15 mouse cellular contexts compared by ENCODE assay signal in the genomic region with DNA sequence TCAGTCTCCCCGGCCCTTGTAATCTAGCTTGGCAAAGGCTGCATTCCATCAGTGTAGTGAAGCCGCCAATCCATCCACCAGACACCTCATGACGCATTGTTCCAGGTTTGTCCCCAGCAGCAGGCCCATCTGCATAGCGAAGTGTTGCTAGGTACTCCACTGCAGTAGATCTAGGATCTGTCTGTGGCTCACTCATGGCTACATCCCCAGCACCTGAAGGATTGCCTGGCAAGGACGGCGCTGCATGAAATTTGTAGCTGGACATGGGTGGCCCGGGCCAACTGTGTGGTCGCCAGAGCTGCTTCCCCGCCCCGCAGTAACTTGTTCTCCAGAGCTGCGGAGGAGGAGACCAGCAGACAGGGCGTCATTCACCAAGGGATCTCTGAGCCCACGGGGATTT. TPM values are rescaled to one million over a fixed set of nuclear protein-coding genes. Genes with fewer than 3 reads are reported as not detected.
A peak's percentile ranks its signal among the peaks of the same experiment; 100 is the strongest.
DNase-seq lines count a peak whose midpoint lies in the region; ATAC-seq lines count a peak whose summit lies in the region.
"Had no signal": no experiment of that assay in that cellular context is flagged by ENCODE, and none has a peak within 500 bp of the region (broad histone marks: within the 10 kb centered on the region; RNA-seq: fewer than 3 reads in every experiment).

No protein-coding gene starts in this region.

- H3K4me2 ChIP-seq in embryonic facial prominence, embryonic 14.5 days (ENCODE audit: low read depth, low read length) = no peak overlapping the region
- H3K4me2 ChIP-seq in hindbrain, embryonic 13.5 days = no peak overlapping the region
- H3K4me2 ChIP-seq in midbrain, embryonic 15.5 days = no peak overlapping the region
- H3K4me2 ChIP-seq: liver, embryonic 15.5 days had no signal

- H3K9ac ChIP-seq in embryonic facial prominence, embryonic 14.5 days (ENCODE audit: low read depth, low read length) = no peak overlapping the region
- H3K9ac ChIP-seq in hindbrain, embryonic 13.5 days = 0 out of 2 replicates have a peak overlapping the region, but pooled peaks have one; percentile 8
- H3K9ac ChIP-seq in midbrain, embryonic 15.5 days = no peak overlapping the region
- H3K9ac ChIP-seq: liver, embryonic 15.5 days had no signal

- peak; percentile 30; the same call in 1 of the 2 replicates for ATAC-seq in embryonic facial prominence, embryonic 14.5 days (ENCODE audit: low read depth)
- 0 out of 2 replicates have a peak, but pooled peaks have one; percentile 25 for ATAC-seq in hindbrain, embryonic 13.5 days (ENCODE audit: low FRiP score)
- peak; percentile 25; the same call in 1 of the 2 replicates for ATAC-seq in midbrain, embryonic 15.5 days (replicated peaks)
- no peak for ATAC-seq in megakaryocyte, adult 5-6 weeks (ENCODE audit: poor library complexity, severe bottlenecking)

- H3K4me3 ChIP-seq in heart, embryonic 10.5 days = no peak overlapping the region
- no peak overlapping the region for H3K4me3 ChIP-seq in embryonic facial prominence, embryonic 14.5 days (ENCODE audit: low read depth, low read length)
- H3K4me3 ChIP-seq in hindbrain, embryonic 13.5 days = no peak overlapping the region
- no peak overlapping the region for H3K4me3 ChIP-seq in midbrain, embryonic 15.5 days
- H3K4me3 ChIP-seq: heart, adult 2 months; liver, embryonic 15.5 days; megakaryocyte, embryonic 14.5 days had no signal

- intact Hi-C loops in heart, postnatal 25 days (cut with DNase I) = no loop called here

- H3K9me3 ChIP-seq in heart, embryonic 10.5 days = no peaks in the 10 kb centered on the region
- H3K9me3 ChIP-seq in embryonic facial prominence, embryonic 14.5 days (ENCODE audit: control insufficient read depth, low read length) = no peaks in the 10 kb centered on the region
- H3K9me3 ChIP-seq in hindbrain, embryonic 13.5 days = no peaks in the 10 kb centered on the region
- no peaks in the 10 kb centered on the region for H3K9me3 ChIP-seq in midbrain, embryonic 15.5 days
- H3K9me3 ChIP-seq: liver, embryonic 15.5 days; megakaryocyte, embryonic 14.5 days had no signal

- peak overlapping the region; percentile 1; the same call in 1 of the 2 replicates for H3K27ac ChIP-seq in heart, embryonic 10.5 days
- H3K27ac ChIP-seq in embryonic facial prominence, embryonic 14.5 days (replicated peaks; ENCODE audit: low read depth, low read length) = no peak overlapping the region
- peak overlapping the region; percentile 81 for H3K27ac ChIP-seq in hindbrain, embryonic 13.5 days
- H3K27ac ChIP-seq in midbrain, embryonic 15.5 days = peak overlapping the region; percentile 51
- H3K27ac ChIP-seq: heart, adult 2 months; liver, embryonic 15.5 days had no signal

- peaks cover 24% of the 10 kb centered on the region for H3K27me3 ChIP-seq in heart, embryonic 10.5 days (ENCODE audit: insufficient read depth, poor library complexity, severe bottlenecking)
- H3K27me3 ChIP-seq in embryonic facial prominence, embryonic 14.5 days (replicated peaks; ENCODE audit: control insufficient read depth, insufficient read depth, low read length) = no peaks in the 10 kb centered on the region
- peaks cover 25% of the 10 kb centered on the region for H3K27me3 ChIP-seq in hindbrain, embryonic 13.5 days
- H3K27me3 ChIP-seq in midbrain, embryonic 15.5 days (replicated peaks) = no peaks in the 10 kb centered on the region; the same call in 1 of the 2 replicates
- H3K27me3 ChIP-seq: liver, embryonic 15.5 days had no signal

- peaks cover 13% of the 10 kb centered on the region; the same call in 1 of the 2 replicates for H3K36me3 ChIP-seq in heart, embryonic 10.5 days
- H3K36me3 ChIP-seq in embryonic facial prominence, embryonic 14.5 days (ENCODE audit: control insufficient read depth, insufficient read depth, low read length) = peaks cover 33% of the 10 kb centered on the region
- H3K36me3 ChIP-seq in hindbrain, embryonic 13.5 days = no peaks in the 10 kb centered on the region
- no peaks in the 10 kb centered on the region for H3K36me3 ChIP-seq in midbrain, embryonic 15.5 days (replicated peaks)

- 21% methylated on average over 13 of the region's 13 CpGs for WGBS in heart, embryonic 10.5 days
- WGBS in embryonic facial prominence, embryonic 14.5 days = 27% methylated on average over 13 of the region's 13 CpGs
- 9% methylated on average over 13 of the region's 13 CpGs for WGBS in hindbrain, embryonic 13.5 days
- 15% methylated on average over 13 of the region's 13 CpGs for WGBS in midbrain, embryonic 15.5 days

- H3K4me1 ChIP-seq in heart, embryonic 10.5 days = peaks cover 38% of the 10 kb centered on the region
- peaks cover 3% of the 10 kb centered on the region; the same call in 1 of the 2 replicates for H3K4me1 ChIP-seq in embryonic facial prominence, embryonic 14.5 days (ENCODE audit: control insufficient read depth, insufficient read depth, low read length)
- peaks cover 48% of the 10 kb centered on the region for H3K4me1 ChIP-seq in hindbrain, embryonic 13.5 days (replicated peaks)
- peaks cover 18% of the 10 kb centered on the region for H3K4me1 ChIP-seq in midbrain, embryonic 15.5 days
- H3K4me1 ChIP-seq: megakaryocyte, embryonic 14.5 days had no signal

- DNase-seq in heart, embryonic 10.5 days (ENCODE audit: low spot score) = no peak
- no peak for DNase-seq in heart, postnatal 25 days (ENCODE audit: low spot score)
- peak; percentile 18 for DNase-seq in embryonic facial prominence, embryonic 14.5 days (ENCODE audit: low spot score)
- DNase-seq in heart, adult 11 months = no peak
- no peak for DNase-seq in ovary, adult 18-20 months (ENCODE audit: low spot score)
- DNase-seq: adrenal gland, postnatal 36 days; heart, adult 2 months had no signal

RNA-seq across cellular contexts. Expression of a gene that starts 28.0 kb away (rescaled TPM):
- 8.8 and 12.2 TPM in 2 replicates for polyA plus RNA-seq in heart, embryonic 10.5 days (2016; fragmentation: Nextera tagmentation; extraction: Ambion mirVana)
- total RNA-seq in heart, postnatal 25 days (2021) = 10 to 100 TPM; 37.2 to 40.7 TPM
- 14.2 and 16.3 TPM in 2 replicates for polyA plus RNA-seq in embryonic facial prominence, embryonic 14.5 days (2014; fragmentation: Nextera tagmentation; extraction: Ambion mirVana)
- 7.2 and 8.4 TPM in 2 replicates for polyA plus RNA-seq in hindbrain, embryonic 13.5 days (2015; fragmentation: Nextera tagmentation; extraction: Ambion mirVana)
- polyA plus RNA-seq in midbrain, embryonic 15.5 days (2015; fragmentation: Nextera tagmentation; extraction: Ambion mirVana) = 9.3 and 11.6 TPM in 2 replicates
- 23.2 and 25.0 TPM in 2 replicates for total RNA-seq in megakaryocyte, adult 5-6 weeks (2015)
- total RNA-seq in megakaryocyte, adult 5-6 weeks (2017) = 17.1 and 18.6 TPM in 2 replicates

RNA-seq across cellular contexts. Expression of a gene that starts 59.1 kb away (rescaled TPM):
- 95.3 and 106 TPM in 2 replicates for polyA plus RNA-seq in heart, embryonic 10.5 days (2016; fragmentation: Nextera tagmentation; extraction: Ambion mirVana)
- total RNA-seq in heart, postnatal 25 days (2021) = not detected
- 1.6 and 1.7 TPM in 2 replicates for polyA plus RNA-seq in embryonic facial prominence, embryonic 14.5 days (2014; fragmentation: Nextera tagmentation; extraction: Ambion mirVana)
- not detected in 2 replicates for polyA plus RNA-seq in hindbrain, embryonic 13.5 days (2015; fragmentation: Nextera tagmentation; extraction: Ambion mirVana)
- not detected in 2 replicates for polyA plus RNA-seq in midbrain, embryonic 15.5 days (2015; fragmentation: Nextera tagmentation; extraction: Ambion mirVana)
- total RNA-seq in megakaryocyte, adult 5-6 weeks (2015) = not detected in 2 replicates
- total RNA-seq in megakaryocyte, adult 5-6 weeks (2017) = not detected in 2 replicates
- total RNA-seq: heart, adult 2 months; layer of hippocampus, adult 18-20 months; left cerebral cortex, postnatal 14 days had no signal
- polyA plus RNA-seq: cortical plate, adult 2 months; heart, adult 2 months had no signal

Comparison
In these comparisons a context has a peak if more than half of its experiments do, and no peak if none do; other contexts are left out.
1. RNA of a gene that starts 59.1 kb away (polyA plus RNA-seq): 95.3 to 106 TPM in heart, embryonic 10.5 days; 1.6 to 1.7 TPM in embryonic facial prominence, embryonic 14.5 days, not detected in hindbrain, embryonic 13.5 days and not detected in midbrain, embryonic 15.5 days; every median in the first group is over 10 times any median in the second.